38 mouse cellular contexts compared by ENCODE assay signal in the genomic region with DNA sequence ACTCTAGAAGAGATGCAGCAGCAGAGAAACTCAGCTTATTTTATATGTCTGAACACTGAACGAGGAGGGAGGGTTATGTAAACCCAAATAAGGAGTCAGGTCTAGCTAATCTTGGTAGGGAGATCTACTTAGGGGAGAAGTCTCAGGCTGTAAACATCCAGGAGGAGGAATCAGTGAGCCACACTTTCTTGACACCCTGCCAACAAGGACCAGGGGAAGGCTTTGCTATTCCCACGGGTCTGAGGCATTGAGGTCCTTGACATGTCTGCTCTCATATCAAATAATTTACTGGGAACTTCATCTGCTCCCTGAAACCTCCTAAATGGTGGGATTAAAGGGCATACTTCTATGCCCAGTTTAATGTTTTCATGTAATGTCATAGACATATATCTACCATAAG. TPM values are rescaled to one million over a fixed set of nuclear protein-coding genes. Genes with fewer than 3 reads are reported as not detected.
DNase-seq lines count a peak whose midpoint lies in the region; ATAC-seq lines count a peak whose summit lies in the region.
"Had no signal": no experiment of that assay in that cellular context is flagged by ENCODE, and none has a peak within 500 bp of the region (broad histone marks: within the 10 kb centered on the region; RNA-seq: fewer than 3 reads in every experiment).

No protein-coding gene starts in this region.

- no peak overlapping the region for H3K27ac ChIP-seq in forebrain, embryonic 16.5 days (ENCODE audit: low read length)
- H3K27ac ChIP-seq: embryonic facial prominence, embryonic 10.5 days; embryonic facial prominence, embryonic 15.5 days; forebrain, embryonic 13.5 days; heart, embryonic 10.5 days; heart, embryonic 15.5 days; hindbrain, embryonic 14.5 days; liver, embryonic 14.5 days; midbrain, embryonic 13.5 days had no signal

- H3K27me3 ChIP-seq in forebrain, embryonic 16.5 days (replicated peaks; ENCODE audit: control insufficient read depth, insufficient read depth, low read length): no peaks in the 10 kb centered on the region
- H3K27me3 ChIP-seq: embryonic facial prominence, embryonic 15.5 days had no signal

- no peak overlapping the region for H3K4me3 ChIP-seq in forebrain, embryonic 16.5 days (replicated peaks; ENCODE audit: low read length)
- H3K4me3 ChIP-seq: embryonic facial prominence, embryonic 10.5 days; embryonic facial prominence, embryonic 15.5 days; forebrain, embryonic 13.5 days; heart, embryonic 10.5 days; heart, embryonic 15.5 days; megakaryocyte, embryonic 14.5 days; midbrain, embryonic 13.5 days had no signal

- peak; percentile 69 to 86 for DNase-seq in adrenal gland, adult (ENCODE audit: inconsistent age in 2 of 2, low spot score in 1 of 2)
- DNase-seq in adrenal gland, postnatal 4 days (ENCODE audit: low spot score in 2 of 2): no peak
- DNase-seq in 3T3-L1 (ENCODE audit: low read depth, low spot score): peak; percentile 57
- peak; percentile 75 for DNase-seq in adrenal gland, adult 2 months
- peak; percentile 74 to 76 for DNase-seq in adrenal gland, postnatal 36 days
- DNase-seq in urinary bladder, postnatal 25 days (ENCODE audit: low spot score): no peak
- DNase-seq in embryo, embryonic 9.5 days (ENCODE audit: extremely low spot score): no peak
- DNase-seq: cerebellum, adult 11-12 months; cerebellum, adult 9-11 months; gastrocnemius, postnatal 14 days; heart, adult 11 months; heart, postnatal 4 days; kidney, adult 9 months; kidney, postnatal 14 days; layer of hippocampus, adult 9-11 months; liver; lung, adult 2 months; lung, postnatal 36 days; thymus, postnatal 4 days had no signal

- no peak overlapping the region for H3K9ac ChIP-seq in forebrain, embryonic 16.5 days (replicated peaks; ENCODE audit: low read depth, low read length)
- H3K9ac ChIP-seq: embryonic facial prominence, embryonic 15.5 days; forebrain, embryonic 13.5 days; heart, embryonic 15.5 days; hindbrain, embryonic 14.5 days; liver, embryonic 14.5 days; midbrain, embryonic 13.5 days had no signal

- H3K4me2 ChIP-seq in forebrain, embryonic 16.5 days (ENCODE audit: low read length): no peak overlapping the region
- H3K4me2 ChIP-seq: embryonic facial prominence, embryonic 15.5 days; forebrain, embryonic 13.5 days; heart, embryonic 15.5 days; hindbrain, embryonic 14.5 days; midbrain, embryonic 13.5 days had no signal

- no peaks in the 10 kb centered on the region for H3K36me3 ChIP-seq in forebrain, embryonic 16.5 days (ENCODE audit: control insufficient read depth, insufficient read depth)
- H3K36me3 ChIP-seq: embryonic facial prominence, embryonic 10.5 days; embryonic facial prominence, embryonic 15.5 days; G1E; heart, embryonic 10.5 days; heart, embryonic 15.5 days; midbrain, embryonic 13.5 days had no signal

- H3K9me3 ChIP-seq in forebrain, embryonic 16.5 days (ENCODE audit: control insufficient read depth, low read length): no peaks in the 10 kb centered on the region
- H3K9me3 ChIP-seq: embryonic facial prominence, embryonic 10.5 days; embryonic facial prominence, embryonic 15.5 days; forebrain, embryonic 13.5 days; G1E; heart, embryonic 10.5 days; heart, embryonic 15.5 days; megakaryocyte, embryonic 14.5 days; midbrain, embryonic 13.5 days had no signal

- WGBS in forebrain, embryonic 16.5 days: 51% methylated on average over 2 of the region's 2 CpGs

- ATAC-seq in forebrain, embryonic 16.5 days: no peak
- ATAC-seq: forebrain, embryonic 13.5 days; intestine, postnatal 0 days; midbrain, embryonic 13.5 days had no signal

- no peaks in the 10 kb centered on the region for H3K4me1 ChIP-seq in forebrain, embryonic 16.5 days (replicated peaks; ENCODE audit: control insufficient read depth, insufficient read depth, low read length)
- H3K4me1 ChIP-seq: embryonic facial prominence, embryonic 10.5 days; embryonic facial prominence, embryonic 15.5 days; forebrain, embryonic 13.5 days; heart, embryonic 10.5 days; heart, embryonic 15.5 days; megakaryocyte, embryonic 14.5 days; midbrain, embryonic 13.5 days had no signal

RNA-seq across cellular contexts. Expression of a gene that starts 5.6 kb away (rescaled TPM):
- total RNA-seq in adrenal gland, postnatal 4 days (2021): under 1 TPM in 1 of 2 experiments, not detected in 1; 0.31 TPM
- total RNA-seq in adrenal gland, adult 2 months (2021): not detected
- not detected in 2 replicates for polyA plus RNA-seq in adrenal gland, adult 2 months (2012; rRNA removed)
- total RNA-seq in adrenal gland, postnatal 36 days (2021): under 1 TPM in 1 of 2 experiments, not detected in 1; 0.49 TPM
- 0.22 and 1.2 TPM in 2 replicates for polyA plus RNA-seq in forebrain, embryonic 16.5 days (2015; fragmentation: Nextera tagmentation; extraction: Ambion mirVana)
- total RNA-seq: gastrocnemius, postnatal 14 days; heart, postnatal 4 days; left cerebral cortex, postnatal 14 days; monocyte, adult 5-6 weeks; neutrophil, adult 5-6 weeks had no signal
- polyA plus RNA-seq: embryonic facial prominence, embryonic 10.5 days; heart, embryonic 10.5 days; heart, embryonic 15.5 days; intestine, postnatal 0 days; limb, embryonic 11.5 days; liver, embryonic 14.5 days; neural tube, embryonic 11.5 days; stomach, embryonic 14.5 days had no signal

RNA-seq across cellular contexts. Expression of a gene that starts 19.4 kb away (rescaled TPM):
- 10 to 100 TPM in 1 of 2 experiments, 1 to 10 TPM in 1; 7.7 to 10.4 TPM for total RNA-seq in adrenal gland, postnatal 4 days (2021)
- total RNA-seq in adrenal gland, adult 2 months (2021): 1 to 10 TPM; 5.8 to 9.1 TPM
- polyA plus RNA-seq in adrenal gland, adult 2 months (2012; rRNA removed): 1.2 and 2.8 TPM in 2 replicates
- total RNA-seq in adrenal gland, postnatal 36 days (2021): 1 to 10 TPM; 6.5 to 8.3 TPM
- 1.3 and 3.1 TPM in 2 replicates for polyA plus RNA-seq in forebrain, embryonic 16.5 days (2015; fragmentation: Nextera tagmentation; extraction: Ambion mirVana)
- total RNA-seq: monocyte, adult 5-6 weeks had no signal

RNA-seq across cellular contexts. Expression of a gene that starts 35.6 kb away (rescaled TPM):
- total RNA-seq in adrenal gland, postnatal 4 days (2021): not detected
- total RNA-seq in adrenal gland, adult 2 months (2021): not detected
- polyA plus RNA-seq in adrenal gland, adult 2 months (2012; rRNA removed): not detected in 2 replicates
- not detected for total RNA-seq in adrenal gland, postnatal 36 days (2021)
- polyA plus RNA-seq in forebrain, embryonic 16.5 days (2015; fragmentation: Nextera tagmentation; extraction: Ambion mirVana): not detected in 2 replicates
- total RNA-seq: G1E; gastrocnemius, postnatal 14 days; heart, postnatal 4 days; left cerebral cortex, postnatal 14 days; monocyte, adult 5-6 weeks; neutrophil, adult 5-6 weeks had no signal
- polyA plus RNA-seq: cortical plate, adult 2 months; embryonic facial prominence, embryonic 10.5 days; forebrain, embryonic 13.5 days; G1E; heart, embryonic 10.5 days; heart, embryonic 15.5 days; hindbrain, embryonic 14.5 days; intestine, postnatal 0 days; limb, embryonic 11.5 days; liver, embryonic 14.5 days; midbrain, embryonic 13.5 days; neural tube, embryonic 11.5 days; stomach, embryonic 14.5 days had no signal

Comparison
In these comparisons a context has a peak if more than half of its experiments do, and no peak if none do; other contexts are left out.
1. DNase-seq: peak in adrenal gland, adult (2 of 2), 3T3-L1 (single experiment), adrenal gland, adult 2 months (single experiment) and adrenal gland, postnatal 36 days (2 of 2); none in adrenal gland, postnatal 4 days (0 of 2), urinary bladder, postnatal 25 days (single experiment) and embryo, embryonic 9.5 days (single experiment).